Mouse (Mus musculus) kidney, adult 2 months (tissue): ENCODE results near the gene Aldh18a1. TPM values are rescaled to one million over a fixed set of nuclear protein-coding genes. Genes with fewer than 3 reads are reported as not detected.

Source experiments
- DNase-seq: peaks from one replicate; pipeline ENCODE4 v3.0.0; 2021
- H3K27ac ChIP-seq: fragments of 200-500 bp; 2 replicates; pipeline ENCODE4 v1.5.1; 2012; ENCODE audit warnings: low read depth, low read length, control low read depth, inconsistent platforms; ENCODE audit not compliant: insufficient read depth
- H3K27me3 ChIP-seq: fragments of 200-500 bp; replicated peaks from 2 replicates; pipeline ENCODE4 v1.6.1; 2012; ENCODE audit warnings: mild to moderate bottlenecking, moderate library complexity, low read length, inconsistent platforms; ENCODE audit not compliant: control insufficient read depth, insufficient read depth
- H3K36me3 ChIP-seq: fragments of 200-500 bp; 2 replicates; pipeline ENCODE4 v1.6.1; 2012; ENCODE audit warnings: mild to moderate bottlenecking, moderate library complexity, low read length, inconsistent platforms; ENCODE audit not compliant: control insufficient read depth, insufficient read depth
- H3K4me1 ChIP-seq: fragments of 200-500 bp; 2 replicates; pipeline ENCODE4 v1.6.1; 2011; ENCODE audit warnings: low read length; ENCODE audit not compliant: control insufficient read depth, insufficient read depth
- H3K4me3 ChIP-seq: fragments of 200-500 bp; 2 replicates; pipeline ENCODE4 v1.5.1; 2011; ENCODE audit warnings: mild to moderate bottlenecking, low read depth, low read length, control low read depth; ENCODE audit not compliant: insufficient read depth
- CTCF ChIP-seq: fragments of 200-500 bp; conservative IDR thresholded peaks from 2 replicates; pipeline ENCODE4 v1.5.1; 2011; ENCODE audit warnings: low read depth, mild to moderate bottlenecking, control low read depth, low read length, moderate library complexity, mixed read lengths; ENCODE audit not compliant: insufficient read depth, insufficient read length
- POLR2A ChIP-seq: fragments of 200-500 bp; IDR thresholded peaks from one replicate; pipeline ENCODE4 v1.6.1; 2011; ENCODE audit warnings: low read depth, low read length, control low read depth
- WGBS: fragments of 180-500 bp; shearing (Covaris S2); methylation state at CpG from one replicate; pipeline ENCODE4 v1.1.7; 2018; 5-methylcytosine and 5-hydroxymethylcytosine counted together
- polyA plus RNA-seq: library from polyadenylated mRNA; depleted of rRNA; stranded (reverse); fragments of >200 nt; gene quantifications from 2 replicates; pipeline ENCODE4 v1.2.3, GENCODE M21; 2012

Aldh18a1 gene
- polyA plus RNA-seq, 1 experiment, result 3.5 TPM

DNA sequence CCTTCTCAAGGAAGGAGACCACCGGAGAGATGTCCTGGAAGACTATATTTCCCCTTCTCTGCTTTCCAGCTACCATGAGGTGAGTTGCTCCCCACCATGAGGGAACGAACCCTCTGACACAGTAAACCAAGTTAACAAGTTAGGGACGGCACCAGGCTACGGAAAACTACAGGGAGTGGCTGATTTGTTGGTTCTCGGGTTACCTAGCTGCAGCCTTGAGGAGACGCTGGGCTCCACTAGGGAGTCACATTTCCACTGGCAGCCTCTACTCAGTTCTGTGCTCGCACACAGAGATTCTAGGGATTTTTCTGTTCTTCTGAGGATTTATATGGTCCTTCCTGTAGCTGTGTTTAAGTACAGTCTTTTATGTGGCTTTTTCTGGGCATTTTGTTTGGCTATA, 32.2 kb downstream of the Aldh18a1 start:
- Histone ChIP-seq H3K36me3 (no peaks in the 10 kb centered on the region), H3K4me3 (no peak overlapping the region), H3K27me3 (no peaks in the 10 kb centered on the region), H3K4me1 (no peaks in the 10 kb centered on the region), H3K27ac (no peak overlapping the region)
- TF ChIP-seq CTCF, result no peak
- no peak for TF ChIP-seq POLR2A
- no peak for DNase-seq
- WGBS, result 81% methylated on average over 7 of the region's 7 CpGs

GRCm38 (mm10) chr19:40555136-40555535, 33.1 kb downstream of the Aldh18a1 start:
- no peak overlapping the region for H3K4me3 ChIP-seq
- H3K27ac ChIP-seq, result no peak overlapping the region
- no peaks in the 10 kb centered on the region for H3K36me3 ChIP-seq
- H3K4me1 ChIP-seq, result no peaks in the 10 kb centered on the region
- no peaks in the 10 kb centered on the region for H3K27me3 ChIP-seq
- TF ChIP-seq POLR2A, result no peak
- no peak for TF ChIP-seq CTCF
- DNase-seq, result no peak
- WGBS, result 94% methylated on average over 8 of the region's 8 CpGs

- 78% methylated on average over 11 of the region's 11 CpGs for WGBS
- no peak for DNase-seq
- TF ChIP-seq POLR2A, result no peak
- TF ChIP-seq CTCF, result no peak
- H3K27me3 ChIP-seq, result no peaks in the 10 kb centered on the region
- H3K4me3 ChIP-seq, result no peak overlapping the region
- H3K27ac ChIP-seq, result no peak overlapping the region
- H3K36me3 ChIP-seq, result no peaks in the 10 kb centered on the region
- H3K4me1 ChIP-seq, result no peaks in the 10 kb centered on the region
Measured at GRCm38 (mm10) chr19:40554343-40554742, 33.9 kb downstream of the Aldh18a1 start.

DNA sequence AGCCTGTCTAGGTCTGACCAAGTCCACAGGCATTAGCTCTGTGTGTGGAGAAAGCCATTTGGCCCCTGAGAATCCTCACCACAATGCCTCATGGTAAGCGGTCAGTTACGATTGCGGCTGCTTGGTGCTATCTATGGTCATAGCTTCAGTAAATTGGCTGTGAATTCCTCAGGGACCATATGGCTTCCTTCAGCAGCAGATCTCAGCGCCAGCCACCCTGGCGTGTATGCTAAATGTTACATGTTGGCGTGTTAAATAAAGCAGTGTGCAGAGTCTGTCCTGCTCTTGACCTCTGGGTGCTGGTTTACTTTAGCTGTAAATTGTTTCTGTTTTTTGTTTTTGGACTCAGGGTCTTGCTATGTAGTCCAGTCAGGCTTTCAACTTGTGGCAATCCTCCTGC, 34.4 kb downstream of the Aldh18a1 start:
- DNase-seq, result no peak
- Histone ChIP-seq H3K4me1 (no peaks in the 10 kb centered on the region), H3K36me3 (no peaks in the 10 kb centered on the region), H3K27me3 (no peaks in the 10 kb centered on the region), H3K4me3 (no peak overlapping the region), H3K27ac (no peak overlapping the region)
- TF ChIP-seq POLR2A (no peak), CTCF (no peak)
- WGBS, result 91% methylated on average over 6 of the region's 6 CpGs

DNA sequence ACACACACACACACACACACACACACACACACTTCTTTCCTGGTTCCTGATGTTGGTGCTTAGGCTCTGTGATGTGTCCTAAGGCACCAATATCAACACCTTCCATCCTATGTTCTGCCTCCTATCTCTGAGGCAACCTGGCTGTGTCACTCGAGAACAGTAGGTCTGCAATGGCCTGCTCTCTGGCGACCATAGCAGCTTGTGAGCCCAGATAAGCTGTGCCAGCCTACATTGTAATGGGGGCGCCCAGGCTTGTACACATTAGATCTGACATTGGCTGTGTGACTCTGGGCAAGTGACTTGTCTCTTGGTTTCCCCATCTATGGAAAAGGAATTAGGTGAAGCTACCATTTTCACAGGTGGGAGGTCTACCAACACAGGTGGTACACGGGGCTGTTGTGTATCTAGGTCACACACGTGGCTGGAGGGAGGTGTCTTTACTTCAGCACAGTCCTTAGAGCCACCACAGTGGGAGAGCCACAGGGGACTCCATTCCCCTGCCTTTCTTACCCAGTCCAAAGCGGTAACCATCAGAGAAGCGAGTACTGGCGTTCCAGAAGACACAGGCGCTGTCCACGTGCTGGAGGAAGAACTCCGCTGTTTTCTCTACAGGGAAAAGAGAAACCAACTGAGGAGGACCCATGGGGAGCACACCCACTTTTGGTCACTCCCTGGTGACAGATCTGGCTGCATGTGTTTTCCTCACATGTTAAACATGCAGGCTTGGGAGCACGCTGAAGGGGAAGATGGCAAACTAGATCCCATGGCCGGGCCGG, 35.1 kb downstream of the Aldh18a1 start:
- no peaks in the 10 kb centered on the region for H3K36me3 ChIP-seq

DNA sequence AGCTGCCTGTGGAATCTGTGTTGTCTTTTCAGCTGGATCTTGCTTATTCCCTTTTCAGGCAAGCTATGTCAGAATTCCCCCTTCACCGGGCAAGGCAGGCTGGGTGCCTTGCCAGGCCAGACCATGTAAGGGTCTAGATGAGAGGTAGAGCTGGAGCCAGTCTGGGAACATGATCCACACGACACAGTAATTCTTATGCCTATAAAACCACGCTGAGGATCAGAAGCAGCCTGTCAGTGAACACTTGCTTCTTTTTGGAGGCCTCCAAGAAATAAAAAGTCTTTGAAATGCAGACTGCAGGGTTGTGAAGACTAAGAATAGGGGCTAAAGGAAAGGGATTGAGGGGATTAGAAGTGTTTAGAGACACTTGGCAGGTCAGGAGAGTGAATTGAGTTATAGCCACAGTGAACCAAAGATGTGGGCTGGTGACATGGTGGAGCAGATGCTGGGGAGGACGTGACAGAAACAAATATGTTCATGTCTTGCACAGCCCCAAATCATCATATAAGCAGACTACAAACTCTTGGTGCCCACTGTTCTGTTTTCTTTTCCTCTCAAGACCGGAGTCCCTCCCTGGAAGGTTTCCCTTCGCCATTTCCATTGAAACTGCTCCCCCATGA, 38.6 kb downstream of the Aldh18a1 start:
- no peak for DNase-seq
- TF ChIP-seq POLR2A (no peak), CTCF (no peak)
- Histone ChIP-seq H3K4me1 (no peaks in the 10 kb centered on the region), H3K27ac (no peak overlapping the region), H3K4me3 (no peak overlapping the region), H3K27me3 (no peaks in the 10 kb centered on the region), H3K36me3 (no peaks in the 10 kb centered on the region)
- WGBS, result 67% methylated on average over 6 of the region's 6 CpGs

More for the DNA sequence above, 35.1 kb downstream of the Aldh18a1 start:
- Histone ChIP-seq H3K27ac (no peak overlapping the region), H3K4me1 (no peaks in the 10 kb centered on the region), H3K27me3 (no peaks in the 10 kb centered on the region), H3K4me3 (no peak overlapping the region)
- TF ChIP-seq POLR2A (no peak), CTCF (no peak)
- DNase-seq, result no peak
- WGBS, result 83% methylated on average over 14 of the region's 14 CpGs

GRCm38 (mm10) chr19:40548796-40549515, 39.3 kb downstream of the Aldh18a1 start:
- TF ChIP-seq CTCF (no peak), POLR2A (no peak)
- H3K4me3 ChIP-seq, result no peak overlapping the region
- no peaks in the 10 kb centered on the region for H3K36me3 ChIP-seq
- no peaks in the 10 kb centered on the region for H3K27me3 ChIP-seq
- H3K27ac ChIP-seq, result no peak overlapping the region
- DNase-seq, result no peak
- H3K4me1 ChIP-seq, result no peaks in the 10 kb centered on the region
- 49% methylated on average over 5 of the region's 5 CpGs for WGBS
